Mouse (Mus musculus) stomach, postnatal 0 days (tissue): ENCODE results near the gene Sult6b2.

Experiments used
- CTCF ChIP-seq: IDR thresholded peaks from 2 replicates; pipeline ENCODE4 v1.5.1; 2016; ENCODE audit warnings: antibody characterized with exemption, low read depth, mild to moderate bottlenecking, moderate library complexity
- EP300 ChIP-seq: optimal IDR thresholded peaks from 2 replicates; pipeline ENCODE3; 2016; ENCODE audit warnings: antibody characterized with exemption

DNA sequence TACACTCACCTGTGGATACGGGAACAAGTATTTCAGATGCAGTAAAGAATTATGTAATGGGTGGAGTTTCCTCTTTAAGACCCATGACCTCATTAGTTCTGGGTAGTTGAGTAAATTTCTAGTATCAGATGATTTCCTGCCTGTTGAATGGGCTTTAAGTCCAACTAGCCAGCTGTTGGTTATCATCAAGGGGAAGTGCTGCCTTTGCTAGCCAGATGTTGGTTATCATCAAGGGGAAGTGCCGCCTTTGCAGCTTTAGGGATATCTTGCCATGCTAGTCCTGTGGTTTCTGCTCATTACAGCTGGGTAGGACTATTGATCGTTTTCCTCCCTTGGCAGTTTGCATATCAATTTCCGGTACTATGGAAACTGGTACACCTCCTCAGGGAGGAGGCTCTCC lies 2.0 kb upstream of the Sult6b2 start:
- TF ChIP-seq CTCF (no peak), EP300 (no peak)
